Mouse (Mus musculus) myocyte (in vitro differentiated cells): ENCODE results near the gene Pln.

Source experiments
- POLR2A ChIP-seq: IDR thresholded peaks from one replicate; pipeline ENCODE4 v1.6.1; 2011; ENCODE audit warnings: low read depth, mild to moderate bottlenecking, control low read depth, moderate library complexity; ENCODE audit not compliant: insufficient read length
- SRF ChIP-seq: IDR thresholded peaks from one replicate; pipeline ENCODE4 v1.6.1; 2011; ENCODE audit warnings: low read depth; ENCODE audit not compliant: control insufficient read depth, insufficient read length
- USF1 ChIP-seq: IDR thresholded peaks from one replicate; pipeline ENCODE4 v1.6.1; 2011; ENCODE audit warnings: low read depth, mild to moderate bottlenecking, control low read depth, moderate library complexity

DNA sequence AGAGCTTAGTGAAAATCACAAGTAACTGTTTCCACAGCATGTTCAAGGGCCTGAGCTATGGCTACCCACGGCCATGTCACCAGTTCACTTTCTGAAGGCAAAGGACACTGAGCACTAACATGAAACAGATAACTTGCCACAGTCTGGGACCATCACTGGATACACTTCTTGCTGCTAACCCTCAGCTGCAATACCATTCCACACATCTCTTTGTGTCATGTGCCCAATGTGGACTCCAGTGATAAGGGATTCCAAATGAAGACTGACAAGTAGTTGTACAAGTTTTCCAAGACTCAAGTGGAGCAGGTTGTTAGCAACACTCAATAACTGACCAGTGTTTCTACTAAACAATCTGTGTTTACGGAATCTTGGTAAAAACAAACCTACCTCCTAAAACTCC, 2.2 kb upstream of the Pln start:
- TF ChIP-seq SRF (no peak), POLR2A (no peak), USF1 (no peak)
